Mouse (Mus musculus): ENCODE measurements at regions not wholly inside any gene's neighbourhood (a gene's known extent, or its start where the extent isn't known, plus 50 kb on each side); places are given as distances from the start of the nearest gene placed in this dataset.

GRCm38 (mm10) chr6:100023434-100024095 is 263.7 kb downstream of the Rybp start:
- H3K9me3 ChIP-seq (replicated peaks), result no peaks in the 10 kb centered on the region
- H3K27ac ChIP-seq, result no peak overlapping the region
- no peaks in the 10 kb centered on the region for H3K36me3 ChIP-seq
- peak; percentile 57; the same call in 1 of the 2 replicates for ATAC-seq (ENCODE audit: low FRiP score)
- H3K4me1 ChIP-seq, result peaks cover 18% of the 10 kb centered on the region
- peaks cover 15% of the 10 kb centered on the region for H3K27me3 ChIP-seq
- H3K9ac ChIP-seq, result no peak overlapping the region
- no peak overlapping the region for H3K4me3 ChIP-seq
- WGBS, result 61% methylated on average over 7 of the region's 7 CpGs
- no peak overlapping the region for H3K4me2 ChIP-seq (replicated peaks)

DNA sequence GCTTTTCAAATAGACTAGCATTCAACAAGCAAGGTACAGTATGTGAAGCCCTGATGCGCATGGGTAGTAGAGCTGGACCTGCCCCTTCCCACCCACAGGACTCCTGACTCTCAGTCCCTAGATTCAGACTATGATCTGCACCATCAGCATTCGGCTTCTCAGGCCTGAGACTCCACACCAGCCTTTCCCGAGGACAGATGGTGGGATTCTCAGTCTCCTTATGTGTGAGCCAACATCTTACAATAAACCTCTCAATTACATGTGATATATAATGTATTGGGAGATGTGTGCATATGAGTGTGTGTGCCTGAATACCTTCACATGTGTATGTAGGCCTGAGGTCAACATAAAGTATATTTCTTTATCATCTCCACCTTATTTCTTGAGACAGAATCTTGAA is 268.3 kb downstream of the Rybp start:
- no peak for ATAC-seq (ENCODE audit: low FRiP score)
- Histone ChIP-seq H3K27me3 (peaks cover 20% of the 10 kb centered on the region), H3K4me1 (peaks cover 17% of the 10 kb centered on the region), H3K36me3 (no peaks in the 10 kb centered on the region), H3K9me3 (replicated peaks) (no peaks in the 10 kb centered on the region), H3K4me2 (replicated peaks) (no peak overlapping the region), H3K27ac (no peak overlapping the region), H3K4me3 (no peak overlapping the region), H3K9ac (no peak overlapping the region)
- 83% methylated on average over 3 of the region's 3 CpGs for WGBS

GRCm38 (mm10) chr6:100013949-100014348 is 273.3 kb downstream of the Rybp start:
- H3K27me3 ChIP-seq, result peaks cover 17% of the 10 kb centered on the region
- no peak overlapping the region for H3K4me3 ChIP-seq
- no peak overlapping the region for H3K9ac ChIP-seq
- H3K4me1 ChIP-seq, result peaks cover 14% of the 10 kb centered on the region
- no peak overlapping the region for H3K27ac ChIP-seq
- H3K9me3 ChIP-seq (replicated peaks), result no peaks in the 10 kb centered on the region
- no peaks in the 10 kb centered on the region for H3K36me3 ChIP-seq
- no peak for ATAC-seq (ENCODE audit: low FRiP score)
- no peak overlapping the region for H3K4me2 ChIP-seq (replicated peaks)
- WGBS, result 51% methylated on average over 6 of the region's 6 CpGs

DNA sequence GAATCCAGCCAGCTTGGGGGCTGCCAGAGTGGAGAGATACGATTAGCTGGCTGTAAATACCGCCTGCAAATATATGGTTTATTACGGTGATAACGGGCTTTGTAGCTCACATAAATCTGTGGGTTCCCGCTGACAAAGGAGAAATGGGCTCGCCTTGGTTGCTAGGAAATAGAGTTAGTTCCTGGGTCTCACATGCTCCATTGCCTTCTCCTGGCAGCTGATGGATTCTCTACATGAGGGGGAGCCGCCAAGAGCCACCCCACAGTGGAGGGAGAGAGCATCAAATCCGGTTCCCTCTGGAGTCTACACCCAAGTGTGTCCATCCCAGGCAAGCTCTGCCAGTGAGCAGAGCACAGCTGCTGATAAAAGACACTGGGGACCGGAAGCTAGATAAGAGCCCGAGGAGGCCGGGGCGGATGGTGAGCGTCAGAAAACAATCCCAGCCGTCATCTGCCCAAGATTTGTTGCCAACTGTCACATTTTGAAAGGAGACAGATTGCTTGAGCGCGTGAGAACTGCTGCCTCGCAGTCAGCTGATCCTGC is 275.7 kb downstream of the Rybp start:
- H3K9me3 ChIP-seq (replicated peaks), result no peaks in the 10 kb centered on the region
- peak; percentile 71 for ATAC-seq (ENCODE audit: low FRiP score)
- WGBS, result 27% methylated on average over 17 of the region's 17 CpGs
- no peaks in the 10 kb centered on the region for H3K36me3 ChIP-seq
- H3K27ac ChIP-seq, result peak overlapping the region; percentile 68
- H3K4me3 ChIP-seq, result no peak overlapping the region
- peaks cover 17% of the 10 kb centered on the region for H3K27me3 ChIP-seq
- H3K9ac ChIP-seq, result no peak overlapping the region
- peak overlapping the region; percentile 35 for H3K4me2 ChIP-seq (replicated peaks)
- H3K4me1 ChIP-seq, result peaks cover 14% of the 10 kb centered on the region

DNA sequence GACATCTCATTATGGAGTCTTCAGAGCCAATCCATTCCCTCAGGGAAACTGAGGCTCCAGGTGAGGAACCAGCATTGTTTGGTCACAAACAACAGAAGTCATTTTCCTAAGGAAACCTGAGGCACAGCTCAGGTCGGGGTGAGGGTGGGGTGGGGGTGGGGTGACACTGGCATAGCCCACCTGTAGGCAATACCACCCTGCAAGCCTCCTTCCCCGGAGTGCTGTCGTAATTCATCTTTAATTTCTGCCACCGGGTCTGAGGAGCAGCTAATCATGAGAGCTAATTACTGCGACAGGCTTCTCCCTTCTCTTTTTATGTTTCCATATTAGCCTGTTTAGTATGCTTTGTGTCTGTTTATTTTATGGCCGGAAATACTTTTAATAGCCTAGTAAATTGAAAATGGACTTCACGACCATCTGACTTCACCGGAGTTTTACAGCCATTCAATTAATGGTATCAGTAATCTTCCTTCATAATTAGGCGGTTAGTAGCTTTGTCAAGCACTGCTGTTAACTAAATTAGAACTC is 276.3 kb downstream of the Rybp start:
- no peak overlapping the region for H3K4me3 ChIP-seq
- ATAC-seq (ENCODE audit: low FRiP score), result no peak
- H3K36me3 ChIP-seq, result no peaks in the 10 kb centered on the region
- peaks cover 14% of the 10 kb centered on the region for H3K4me1 ChIP-seq
- H3K27ac ChIP-seq, result peak overlapping the region; percentile 68; the same call in 1 of the 2 replicates
- peak overlapping the region; percentile 35; the same call in 1 of the 2 replicates for H3K4me2 ChIP-seq (replicated peaks)
- no peak overlapping the region for H3K9ac ChIP-seq
- H3K27me3 ChIP-seq, result peaks cover 17% of the 10 kb centered on the region
- 72% methylated on average over 9 of the region's 9 CpGs for WGBS
- H3K9me3 ChIP-seq (replicated peaks), result no peaks in the 10 kb centered on the region

DNA sequence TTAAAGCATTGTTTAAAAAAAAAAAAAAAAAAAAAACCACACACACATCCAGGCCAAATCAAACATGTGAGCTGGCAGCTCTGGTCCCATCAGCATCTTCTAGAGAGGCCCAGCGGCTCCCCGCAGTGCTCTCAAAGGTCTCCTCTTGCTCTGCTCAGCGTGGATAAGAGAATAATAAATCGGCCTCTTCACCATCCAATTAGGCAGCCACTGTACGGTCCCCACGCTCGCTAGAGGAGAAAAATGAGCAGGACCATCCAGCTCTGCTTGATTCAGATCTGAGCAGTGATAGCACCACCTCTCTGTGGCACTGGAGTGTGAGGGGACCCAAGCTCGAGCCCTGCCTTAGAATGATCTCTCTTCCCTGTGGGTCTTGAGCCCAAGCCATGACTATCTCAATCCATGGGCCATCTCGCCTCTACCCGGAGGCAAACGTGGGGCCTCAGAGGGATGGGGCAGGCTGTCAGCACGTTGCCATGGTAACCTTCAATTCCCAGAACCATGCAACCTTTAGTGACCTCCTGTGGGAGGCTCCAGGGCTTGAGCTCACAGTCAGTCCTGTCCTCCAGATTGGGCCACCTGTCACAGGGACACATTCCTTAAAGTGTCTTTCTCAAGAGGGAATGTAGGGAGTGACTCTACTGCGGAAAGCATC is 273.6 kb upstream of the Prok2 start:
- Histone ChIP-seq H3K36me3 (no peaks in the 10 kb centered on the region), H3K27me3 (peaks cover 34% of the 10 kb centered on the region), H3K9me3 (replicated peaks) (no peaks in the 10 kb centered on the region), H3K4me1 (peaks cover 27% of the 10 kb centered on the region), H3K27ac (no peak overlapping the region), H3K9ac (no peak overlapping the region), H3K4me2 (replicated peaks) (no peak overlapping the region), H3K4me3 (no peak overlapping the region)
- ATAC-seq (ENCODE audit: low FRiP score), result no peak
- WGBS, result 34% methylated on average over 13 of the region's 13 CpGs

DNA sequence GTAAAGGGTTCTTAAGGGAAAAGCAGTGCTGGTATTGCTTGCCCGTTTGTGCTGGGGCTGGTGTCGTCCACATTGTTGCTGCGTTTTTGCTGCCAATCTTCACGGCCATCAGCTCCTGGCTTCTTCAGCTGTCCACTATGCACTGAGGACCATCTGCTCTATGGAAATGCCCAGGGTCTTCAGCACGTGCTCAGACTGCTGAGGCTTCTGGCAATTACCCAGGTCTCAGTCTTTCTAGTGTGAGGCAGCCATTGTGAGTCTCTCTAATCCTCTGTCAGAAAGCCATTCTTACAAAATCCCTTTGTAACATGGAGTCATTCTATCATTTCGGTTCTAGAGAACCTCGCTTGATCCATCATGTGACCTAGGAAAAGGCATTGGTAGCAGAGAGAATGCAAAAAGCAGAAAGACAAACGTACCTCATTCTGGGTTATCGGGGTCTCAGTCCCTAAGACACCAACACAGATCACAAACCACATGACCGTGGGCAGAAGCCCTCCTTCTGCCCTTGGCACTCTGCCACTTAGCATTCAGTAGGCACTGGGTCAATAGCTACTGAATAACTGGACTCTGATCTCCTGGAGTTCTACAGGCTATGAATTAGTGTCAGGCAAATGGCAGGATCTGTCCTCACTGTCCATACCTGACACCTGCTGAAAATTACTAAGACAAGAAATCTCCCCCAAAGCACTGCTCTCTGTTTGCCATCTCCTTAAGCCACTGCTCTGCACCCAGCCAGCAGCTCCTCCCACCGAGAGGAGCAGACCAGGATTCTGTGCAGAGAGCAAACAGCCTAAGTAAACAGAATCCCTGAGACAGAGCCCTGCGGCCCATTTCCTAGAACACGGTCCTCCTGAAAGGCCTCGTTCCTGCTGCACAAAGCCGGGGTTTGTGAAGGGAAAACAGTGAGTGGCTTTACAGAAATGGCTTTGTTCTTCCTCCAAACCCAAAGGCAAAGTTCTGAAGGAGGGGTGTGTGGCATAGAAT is 270.1 kb upstream of the Prok2 start:
- WGBS, result 42% methylated on average over 15 of the region's 15 CpGs
- H3K9me3 ChIP-seq (replicated peaks), result no peaks in the 10 kb centered on the region
- peaks cover 29% of the 10 kb centered on the region for H3K4me1 ChIP-seq
- ATAC-seq (ENCODE audit: low FRiP score), result peak; percentile 54; the same call in 1 of the 2 replicates
- 0 out of 2 replicates have a peak overlapping the region, but pooled peaks have one; percentile 35 for H3K27ac ChIP-seq
- H3K27me3 ChIP-seq, result peaks cover 38% of the 10 kb centered on the region
- H3K4me2 ChIP-seq (replicated peaks), result no peak overlapping the region
- H3K9ac ChIP-seq, result no peak overlapping the region
- no peak overlapping the region for H3K4me3 ChIP-seq
- no peaks in the 10 kb centered on the region for H3K36me3 ChIP-seq

DNA sequence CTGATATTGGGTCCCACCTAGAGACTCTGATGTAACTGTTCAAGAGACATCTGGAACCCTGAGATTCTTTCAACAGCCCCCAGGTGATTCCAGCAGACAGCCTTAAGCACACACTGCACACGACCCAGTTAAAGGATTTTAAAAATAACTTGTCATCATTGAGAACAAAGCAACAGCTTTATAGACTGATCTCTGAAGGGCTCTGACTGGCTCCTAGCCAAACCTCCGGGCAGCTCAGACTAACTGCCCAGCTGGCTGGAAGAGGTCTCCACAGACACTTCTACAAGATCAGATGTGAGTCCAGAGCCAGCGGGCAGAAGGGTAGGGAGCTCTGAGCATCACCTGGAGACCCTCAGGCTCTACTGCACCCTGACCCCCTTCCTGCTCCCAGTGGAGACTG is 267.8 kb upstream of the Prok2 start:
- H3K27ac ChIP-seq, result no peak overlapping the region

DNA sequence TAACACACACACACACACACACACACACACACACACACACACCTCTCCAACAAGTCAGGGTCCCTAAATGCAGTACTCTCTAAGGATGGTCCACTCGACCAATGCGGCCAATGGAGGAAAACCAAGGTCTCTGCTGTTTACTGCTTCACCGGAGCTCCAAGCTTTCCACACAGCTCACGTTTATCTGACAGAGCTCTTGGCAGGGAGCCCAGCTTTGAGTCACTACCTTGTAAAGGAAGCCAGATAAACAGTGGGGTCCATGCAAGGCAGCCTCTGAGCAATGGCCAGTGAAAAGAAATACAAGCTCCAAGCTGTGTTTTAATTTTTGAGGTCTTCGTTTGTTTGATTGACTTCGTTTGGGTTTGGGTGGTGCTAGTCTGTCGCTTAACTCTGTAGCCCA is 264.9 kb upstream of the Prok2 start:
- no peak overlapping the region for H3K4me3 ChIP-seq
- peak; percentile 38; the same call in 1 of the 2 replicates for ATAC-seq (ENCODE audit: low FRiP score)
- peaks cover 9% of the 10 kb centered on the region; the same call in 1 of the 2 replicates for H3K4me1 ChIP-seq
- H3K36me3 ChIP-seq, result no peaks in the 10 kb centered on the region
- H3K27ac ChIP-seq, result no peak overlapping the region
- 65% methylated on average over 7 of the region's 7 CpGs for WGBS
- peaks cover 30% of the 10 kb centered on the region for H3K27me3 ChIP-seq
- no peaks in the 10 kb centered on the region for H3K9me3 ChIP-seq (replicated peaks)
- H3K4me2 ChIP-seq (replicated peaks), result no peak overlapping the region
- no peak overlapping the region for H3K9ac ChIP-seq

More for the DNA sequence above, 267.8 kb upstream of the Prok2 start:
- WGBS, result 66% methylated on average over 3 of the region's 3 CpGs
- Histone ChIP-seq H3K9me3 (replicated peaks) (no peaks in the 10 kb centered on the region), H3K36me3 (no peaks in the 10 kb centered on the region), H3K27me3 (peaks cover 30% of the 10 kb centered on the region), H3K4me1 (peaks cover 21% of the 10 kb centered on the region), H3K4me3 (no peak overlapping the region), H3K4me2 (replicated peaks) (no peak overlapping the region), H3K9ac (no peak overlapping the region)
- no peak for ATAC-seq (ENCODE audit: low FRiP score)

GRCm38 (mm10) chr6:99990604-99991003 is 264.4 kb upstream of the Prok2 start:
- no peaks in the 10 kb centered on the region for H3K36me3 ChIP-seq
- H3K4me2 ChIP-seq (replicated peaks), result no peak overlapping the region
- ATAC-seq (ENCODE audit: low FRiP score), result no peak
- WGBS, result 74% methylated on average over 6 of the region's 6 CpGs
- H3K9me3 ChIP-seq (replicated peaks), result no peaks in the 10 kb centered on the region
- H3K4me1 ChIP-seq, result peaks cover 7% of the 10 kb centered on the region; the same call in 1 of the 2 replicates
- no peak overlapping the region for H3K9ac ChIP-seq
- no peak overlapping the region for H3K4me3 ChIP-seq
- peaks cover 35% of the 10 kb centered on the region for H3K27me3 ChIP-seq
- H3K27ac ChIP-seq, result no peak overlapping the region

- H3K4me2 ChIP-seq (replicated peaks), result no peak overlapping the region
- no peaks in the 10 kb centered on the region for H3K36me3 ChIP-seq
- WGBS, result 73% methylated on average over 3 of the region's 3 CpGs
- H3K27me3 ChIP-seq, result peaks cover 53% of the 10 kb centered on the region
- no peak overlapping the region for H3K9ac ChIP-seq
- no peak for ATAC-seq (ENCODE audit: low FRiP score)
- H3K4me3 ChIP-seq, result no peak overlapping the region
- peaks cover 18% of the 10 kb centered on the region for H3K4me1 ChIP-seq
- no peaks in the 10 kb centered on the region for H3K9me3 ChIP-seq (replicated peaks)
- H3K27ac ChIP-seq, result no peak overlapping the region
Measured at GRCm38 (mm10) chr6:99986449-99986848, 260.3 kb upstream of the Prok2 start.

All from hindbrain, embryonic 12.5 days (tissue).